Mouse (Mus musculus) right cerebral cortex, postnatal 36 days (tissue): ENCODE data around the gene Rap2b.

Experiments
- DNase-seq, 2 experiments: peaks; one replicate each; pipeline ENCODE4 v3.0.0; 2022; ENCODE audit warnings: low spot score in 2 of 2, mixed read lengths in 1 of 2

Rap2b gene

DNA sequence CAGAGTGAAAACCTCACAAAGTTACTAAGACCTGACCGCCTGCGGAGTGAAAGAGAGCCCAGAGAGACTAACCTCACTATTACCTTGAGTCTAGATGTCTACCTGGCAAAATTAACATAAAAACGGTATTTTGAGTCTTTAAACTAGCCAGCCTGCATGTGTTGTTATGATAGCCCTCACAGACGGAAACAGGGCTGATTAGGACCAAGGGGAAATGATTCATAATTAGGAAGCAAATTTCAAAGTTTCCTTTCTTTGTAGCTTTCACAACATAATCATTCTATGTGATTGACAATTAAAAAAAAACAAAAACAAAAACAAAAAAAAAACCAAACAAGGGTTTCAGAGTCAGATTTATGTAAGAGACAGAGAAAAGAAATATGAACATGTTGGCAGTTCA is 24.9 kb downstream of the Rap2b start:
- no peak for DNase-seq

DNA sequence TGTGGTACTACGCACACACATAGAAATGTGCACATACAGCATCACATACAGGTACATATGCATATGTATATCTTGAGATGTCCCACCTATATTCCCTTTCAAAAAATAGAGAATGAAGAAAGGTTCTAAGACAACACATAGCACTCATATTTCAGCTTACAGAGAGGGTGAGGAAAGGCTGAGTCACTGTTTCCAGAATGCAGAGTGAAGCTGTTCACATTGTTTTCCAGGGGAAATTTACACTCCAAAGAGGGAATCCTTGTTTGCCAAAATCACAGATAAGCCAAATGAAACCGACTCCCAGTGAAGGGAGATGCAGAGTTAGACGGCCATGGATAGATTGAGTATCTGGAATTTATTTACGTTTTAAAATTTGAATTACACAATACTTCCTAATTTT is 30.1 kb downstream of the Rap2b start:
- DNase-seq = no peak

DNA sequence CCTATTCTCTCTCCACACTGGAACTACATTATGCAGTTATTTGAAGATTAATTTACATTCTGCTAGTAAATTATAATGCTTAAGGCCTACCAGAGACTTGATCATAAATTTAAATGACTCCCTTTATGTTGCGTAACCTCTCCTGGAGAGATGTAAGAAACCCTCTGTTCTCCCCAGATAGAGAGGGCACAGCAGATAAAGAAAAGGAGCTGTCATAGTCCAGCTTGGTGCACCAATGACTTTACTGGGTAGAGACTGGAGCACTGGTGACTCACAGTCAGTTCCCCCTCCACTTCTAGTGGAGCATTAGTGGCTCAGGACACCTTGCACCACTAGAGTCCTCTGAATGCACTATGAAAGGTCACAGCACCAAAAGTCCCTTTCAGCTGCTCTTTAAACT is 31.4 kb downstream of the Rap2b start:
- DNase-seq = no peak

DNA sequence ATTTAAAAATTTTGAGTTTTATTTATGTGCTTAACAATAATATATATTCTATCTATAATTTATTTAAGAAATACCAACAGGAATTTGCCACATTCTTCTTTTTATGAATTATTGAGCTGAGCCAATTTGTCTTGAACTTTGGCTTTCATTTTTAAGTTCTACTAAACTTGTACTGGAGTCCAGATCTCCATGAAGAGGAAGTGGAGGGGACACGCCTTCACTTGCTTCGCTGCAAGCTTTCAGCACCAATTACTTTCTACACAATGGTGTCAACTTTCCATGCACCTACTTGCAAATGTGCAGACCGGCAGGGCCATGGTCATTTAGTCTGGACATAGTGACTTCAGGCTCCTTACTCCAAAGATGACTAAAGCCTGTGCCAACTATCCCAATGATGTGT is 32.1 kb downstream of the Rap2b start:
- no peak for DNase-seq

DNA sequence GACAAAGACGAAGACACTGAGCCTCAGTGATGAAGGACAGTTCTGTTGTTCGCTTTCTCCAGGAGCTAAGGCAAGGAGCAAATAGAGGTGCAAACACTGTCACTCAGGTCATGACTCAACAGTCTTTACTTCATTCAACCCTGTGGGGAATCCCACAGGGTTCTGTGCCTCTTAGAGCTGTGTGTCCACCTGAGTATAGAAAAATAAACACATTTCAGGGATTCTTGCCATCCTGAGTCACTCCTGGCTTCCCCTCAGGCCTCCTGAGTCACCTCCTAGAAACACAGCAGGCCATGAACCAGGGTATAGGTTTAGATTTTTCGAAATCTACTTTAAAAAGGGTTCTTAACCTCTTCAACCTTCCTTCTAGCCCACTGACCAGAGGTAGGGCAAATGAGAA is 33.9 kb downstream of the Rap2b start:
- no peak for DNase-seq

DNA sequence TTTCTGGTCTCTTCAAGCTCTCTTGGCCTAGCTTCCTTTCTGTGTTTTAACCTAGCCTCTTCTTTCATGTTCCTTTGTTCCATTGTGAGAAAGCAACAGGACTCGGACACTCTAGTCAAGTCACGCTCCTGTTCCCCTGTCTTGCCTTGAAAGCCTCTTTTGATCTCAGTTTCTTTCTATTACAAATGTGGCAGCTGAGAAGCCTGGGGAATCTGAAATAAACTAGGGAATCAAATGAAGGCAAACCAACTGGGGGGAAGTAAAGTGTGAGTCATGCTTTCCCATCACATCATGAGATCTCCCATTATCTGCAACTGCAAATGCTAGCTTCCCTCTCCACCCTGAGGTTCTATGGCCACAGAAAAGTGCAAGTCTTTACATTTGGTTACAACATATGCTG is 35.3 kb downstream of the Rap2b start:
- DNase-seq = no peak

DNA sequence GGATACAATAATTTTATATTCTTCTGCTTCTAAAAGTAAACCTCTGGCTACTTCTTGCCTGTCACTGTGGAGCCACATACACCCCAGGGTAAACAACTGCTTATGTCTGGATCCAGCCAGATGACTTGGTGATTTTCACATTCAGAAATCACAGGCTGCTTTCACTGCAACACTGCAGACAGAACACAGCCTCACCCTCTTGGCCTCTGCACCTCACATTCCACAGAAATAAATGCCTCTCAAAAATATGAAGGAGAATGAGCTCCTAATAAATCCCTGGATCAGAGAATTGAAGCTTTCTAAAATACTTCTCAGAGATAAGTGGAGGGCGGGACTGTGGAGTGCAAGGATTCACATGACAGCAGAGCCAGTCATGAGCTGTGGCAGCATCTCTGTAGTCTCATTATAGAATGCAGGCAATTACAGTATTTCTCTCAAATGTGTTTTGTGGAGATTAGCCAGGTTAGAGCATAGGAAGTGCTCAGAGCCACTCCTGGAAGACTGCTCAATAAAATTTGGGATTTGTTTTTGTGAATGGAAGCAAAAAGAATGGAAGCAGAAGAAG is 39.5 kb downstream of the Rap2b start:
- no peak for DNase-seq

DNA sequence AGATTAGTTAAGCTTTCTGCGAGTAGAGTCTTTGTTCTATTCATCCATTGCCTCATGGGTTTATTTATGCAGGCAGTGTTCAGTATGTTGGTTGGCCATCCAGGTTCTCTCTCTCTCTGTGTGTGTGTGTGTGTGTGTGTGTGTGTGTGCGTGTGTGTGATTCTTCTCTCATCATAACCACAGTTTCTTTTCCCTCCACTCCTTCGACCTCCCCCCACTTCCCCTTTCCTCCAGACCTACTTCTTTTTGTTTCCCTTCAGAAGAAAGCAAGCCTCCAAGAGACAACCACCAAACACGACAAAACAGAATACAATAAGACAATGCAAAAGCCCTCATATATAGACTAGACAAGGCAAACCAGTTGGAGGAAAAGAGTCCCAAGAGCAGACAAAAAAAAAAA is 45.5 kb downstream of the Rap2b start:
- no peak for DNase-seq

DNA sequence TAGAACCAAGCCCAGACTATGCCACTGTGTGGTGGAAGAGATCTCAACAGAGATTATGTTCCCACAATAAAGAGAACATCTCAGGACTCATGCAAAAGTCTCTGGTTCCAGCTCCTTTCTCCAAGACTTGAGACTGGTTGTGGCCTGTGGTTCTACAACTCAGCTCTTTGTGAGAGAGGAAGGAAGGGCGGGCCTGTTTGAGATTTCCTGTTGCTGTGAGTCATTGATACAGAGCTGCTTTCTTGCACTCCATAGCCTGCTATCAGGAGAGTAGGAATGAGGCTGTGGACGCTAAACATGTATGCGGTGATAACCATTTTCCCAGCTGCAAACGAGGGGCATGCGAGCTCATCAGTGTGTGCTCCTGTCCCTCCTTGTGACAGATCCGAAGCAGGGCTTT is 48.2 kb downstream of the Rap2b start:
- DNase-seq = no peak

DNA sequence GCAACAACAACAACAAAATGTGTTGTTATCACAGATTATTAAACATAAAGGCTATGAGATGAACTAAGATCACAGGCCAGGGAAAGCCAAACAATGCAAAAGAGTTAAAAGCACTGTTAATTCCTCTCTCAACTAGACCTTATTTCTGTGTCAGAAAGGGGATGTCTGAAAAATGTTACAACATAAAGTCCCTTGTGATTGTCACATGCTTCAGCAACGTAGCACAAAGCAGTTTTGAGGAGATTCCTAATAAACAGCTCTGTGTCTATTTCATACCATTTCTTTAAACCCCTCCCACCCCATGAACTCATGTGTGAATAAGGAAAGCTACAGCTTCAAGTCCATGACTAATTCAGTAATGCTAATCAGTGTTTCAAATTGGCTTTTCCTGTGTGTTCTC is 54.4 kb downstream of the Rap2b start:
- no peak for DNase-seq
